Mouse (Mus musculus): ENCODE data around the gene Wdr95.
"Not testable (repeated sequence)": the region's sequence is repeated elsewhere in the genome, so short reads cannot be mapped to it uniquely, and the experiment has no call there.

Gene Wdr95

GRCm38 (mm10) chr5:149517116-149517515 is 11.4 kb upstream of the Wdr95 start:
- no peak for DNase-seq (ENCODE audit: low spot score)

- DNase-seq (ENCODE audit: low spot score) = no peak
Observed at GRCm38 (mm10) chr5:149520806-149521205, 7.7 kb upstream of the Wdr95 start.

GRCm38 (mm10) chr5:149523856-149524241 is 4.6 kb upstream of the Wdr95 start:
- no peak for DNase-seq (ENCODE audit: low spot score)

- peak; percentile 91 for DNase-seq (ENCODE audit: low spot score)
Observed at GRCm38 (mm10) chr5:149524242-149524858, 4.1 kb upstream of the Wdr95 start.

- DNase-seq (ENCODE audit: low spot score) = peak; percentile 50
Observed at GRCm38 (mm10) chr5:149525055-149525785, 3.3 kb upstream of the Wdr95 start.

GRCm38 (mm10) chr5:149526467-149526951 is 2.0 kb upstream of the Wdr95 start:
- DNase-seq (ENCODE audit: low spot score) = peak; percentile 38

GRCm38 (mm10) chr5:149527292-149527691 is 1.2 kb upstream of the Wdr95 start:
- DNase-seq (ENCODE audit: low spot score) = not testable (repeated sequence)

GRCm38 (mm10) chr5:149533847-149534246 is 5.4 kb downstream of the Wdr95 start:
- no peak for DNase-seq (ENCODE audit: low spot score)

- DNase-seq (ENCODE audit: low spot score) = no peak
Observed at GRCm38 (mm10) chr5:149536005-149536404, 7.5 kb downstream of the Wdr95 start.

- DNase-seq (ENCODE audit: low spot score) = no peak
Observed at GRCm38 (mm10) chr5:149537796-149538511, 9.5 kb downstream of the Wdr95 start.

GRCm38 (mm10) chr5:149538531-149538930 is 10.1 kb downstream of the Wdr95 start:
- DNase-seq (ENCODE audit: low spot score) = no peak

- no peak for DNase-seq (ENCODE audit: low spot score)
Observed at GRCm38 (mm10) chr5:149539051-149539450, 10.6 kb downstream of the Wdr95 start.

- DNase-seq (ENCODE audit: low spot score) = no peak
Observed at GRCm38 (mm10) chr5:149551179-149551578, 22.7 kb downstream of the Wdr95 start.

GRCm38 (mm10) chr5:149552742-149553141 is 24.3 kb downstream of the Wdr95 start:
- no peak for DNase-seq (ENCODE audit: low spot score)

- no peak for DNase-seq (ENCODE audit: low spot score)
Observed at GRCm38 (mm10) chr5:149553373-149553772, 24.9 kb downstream of the Wdr95 start.

GRCm38 (mm10) chr5:149554397-149554796 is 25.9 kb downstream of the Wdr95 start:
- no peak for DNase-seq (ENCODE audit: low spot score)

- DNase-seq (ENCODE audit: low spot score) = no peak
Observed at GRCm38 (mm10) chr5:149560903-149561588, 32.6 kb downstream of the Wdr95 start.

- no peak for DNase-seq (ENCODE audit: low spot score)
Observed at GRCm38 (mm10) chr5:149566026-149566425, 37.5 kb downstream of the Wdr95 start.

- no peak for DNase-seq (ENCODE audit: low spot score)
Observed at GRCm38 (mm10) chr5:149566957-149567356, 38.5 kb downstream of the Wdr95 start.

- no peak for DNase-seq (ENCODE audit: low spot score)
Observed at GRCm38 (mm10) chr5:149568993-149569392, 40.5 kb downstream of the Wdr95 start.

- DNase-seq (ENCODE audit: low spot score) = no peak
Observed at GRCm38 (mm10) chr5:149576977-149577376, 48.5 kb downstream of the Wdr95 start.

GRCm38 (mm10) chr5:149577449-149577848 is 49.0 kb downstream of the Wdr95 start:
- no peak for DNase-seq (ENCODE audit: low spot score)

All from MN1 (cell line).